Mouse (Mus musculus) CH12.LX (cell line): Measurements from ENCODE around the gene Fry. TPM values are rescaled to one million over a fixed set of nuclear protein-coding genes. Genes with fewer than 3 reads are reported as not detected.

Experiments
- DNase-seq: peaks from one replicate; pipeline ENCODE4 v3.0.0-alpha.2; 2013; ENCODE audit errors: extremely low read depth
- H3K27ac ChIP-seq: 2 replicates; pipeline ENCODE4 v1.5.1; 2012; ENCODE audit warnings: low read depth, mild to moderate bottlenecking, control low read depth, moderate library complexity; ENCODE audit not compliant: insufficient read depth
- H3K27me3 ChIP-seq: replicated peaks from 2 replicates; pipeline ENCODE3; 2012; ENCODE audit warnings: inconsistent platforms
- H3K36me3 ChIP-seq, 2 experiments: replicated peaks in 1 of 2; 2 replicates each; pipeline versions ENCODE3 to v1.6.1; 2012; ENCODE audit warnings: inconsistent platforms in 1 of 2, low read length in 1 of 2, mild to moderate bottlenecking in 1 of 2, mixed read lengths in 1 of 2, moderate library complexity in 1 of 2; ENCODE audit not compliant: control insufficient read depth in 1 of 2, insufficient read depth in 1 of 2
- H3K4me1 ChIP-seq, 2 experiments: 2 replicates each; pipeline ENCODE4 v1.6.1; 2012; ENCODE audit warnings: inconsistent platforms in 1 of 2, moderate library complexity in 1 of 2; ENCODE audit not compliant: insufficient read depth in 2 of 2, control insufficient read depth in 1 of 2
- H3K4me2 ChIP-seq: 2 replicates; pipeline ENCODE4 v1.6.1; 2012; ENCODE audit warnings: low read depth, mild to moderate bottlenecking, control low read depth; ENCODE audit not compliant: poor library complexity, insufficient read depth, severe bottlenecking
- H3K4me3 ChIP-seq, 3 experiments: fragments of 150-350 bp in 1 of 3; sonication (generic) in 1 of 3; replicated peaks in 1 of 3; 2 replicates each; pipeline versions ENCODE3 to v1.5.1; 2011 to 2012; ENCODE audit warnings: low read depth in 2 of 3, low read length in 2 of 3, mild to moderate bottlenecking in 2 of 3, moderate library complexity in 2 of 3, control low read depth in 1 of 3, improper control_type of control experiment in 1 of 3, inconsistent platforms in 1 of 3, mixed read lengths in 1 of 3; ENCODE audit not compliant: poor library complexity in 1 of 3
- H3K79me2 ChIP-seq: replicated peaks from 2 replicates; pipeline ENCODE4 v1.6.1; 2012; ENCODE audit warnings: mild to moderate bottlenecking, moderate library complexity; ENCODE audit not compliant: control insufficient read depth, poor library complexity, insufficient read depth, severe bottlenecking; ENCODE audit errors: extremely low read depth
- H3K9ac ChIP-seq: 2 replicates; pipeline ENCODE4 v1.6.1; 2012; ENCODE audit warnings: low read depth, mild to moderate bottlenecking, control low read depth, moderate library complexity; ENCODE audit not compliant: insufficient read depth
- H3K9me3 ChIP-seq: replicated peaks from 2 replicates; pipeline ENCODE3; 2012; ENCODE audit warnings: low read length, inconsistent platforms, mixed read lengths
- BHLHE40 ChIP-seq: IDR thresholded peaks from 2 replicates; pipeline ENCODE4 v1.6.1; 2011; ENCODE audit warnings: mild to moderate bottlenecking, low read depth, low read length, improper control_type of control experiment
- CHD1 ChIP-seq: IDR thresholded peaks from 2 replicates; pipeline ENCODE4 v1.6.1; 2012; ENCODE audit warnings: low read depth, low read length, improper control_type of control experiment, inconsistent platforms
- ELF1 ChIP-seq: IDR thresholded peaks from 2 replicates; pipeline ENCODE4 v1.6.1; 2014; ENCODE audit warnings: low read depth, mild to moderate bottlenecking, inconsistent platforms, low read length, improper control_type of control experiment
- ETS1 ChIP-seq: conservative IDR thresholded peaks from 2 replicates; pipeline ENCODE4 v1.6.1; 2012; ENCODE audit warnings: low read depth, mild to moderate bottlenecking, inconsistent platforms, low read length, improper control_type of control experiment, moderate library complexity
- IRF4 ChIP-seq: IDR thresholded peaks from 2 replicates; pipeline ENCODE4 v1.6.1; 2014; ENCODE audit warnings: low read depth, mild to moderate bottlenecking, inconsistent platforms, low read length, improper control_type of control experiment
- JUN ChIP-seq: IDR thresholded peaks from 2 replicates; pipeline ENCODE4 v1.6.1; 2011; ENCODE audit warnings: low read depth, mild to moderate bottlenecking, low read length, improper control_type of control experiment, moderate library complexity; ENCODE audit not compliant: insufficient read depth
- MAFK ChIP-seq: IDR thresholded peaks from 2 replicates; pipeline ENCODE4 v1.6.1; 2011; ENCODE audit warnings: low read length, improper control_type of control experiment; ENCODE audit not compliant: insufficient replicate concordance
- MEF2A ChIP-seq: IDR thresholded peaks from 2 replicates; pipeline ENCODE4 v1.6.1; 2014; ENCODE audit warnings: low read depth, mild to moderate bottlenecking, inconsistent platforms, low read length, improper control_type of control experiment, borderline replicate concordance
- MXI1 ChIP-seq: IDR thresholded peaks from 2 replicates; pipeline ENCODE4 v1.6.1; 2011; ENCODE audit warnings: mild to moderate bottlenecking, low read depth, low read length, improper control_type of control experiment
- MYC ChIP-seq: IDR thresholded peaks from 2 replicates; pipeline ENCODE4 v1.6.1; 2011; ENCODE audit warnings: low read depth, mild to moderate bottlenecking, improper control_type of control experiment, low read length
- NELFE ChIP-seq: IDR thresholded peaks from 2 replicates; pipeline ENCODE4 v1.6.1; 2011; ENCODE audit warnings: low read depth, low read length, improper control_type of control experiment
- SIN3A ChIP-seq: IDR thresholded peaks from 2 replicates; pipeline ENCODE4 v1.6.1; 2012; ENCODE audit warnings: low read length, improper control_type of control experiment, inconsistent platforms
- SMC3 ChIP-seq: IDR thresholded peaks from 2 replicates; pipeline ENCODE4 v1.6.1; 2011; ENCODE audit warnings: low read depth, low read length, improper control_type of control experiment
- TBP ChIP-seq: conservative IDR thresholded peaks from 2 replicates; pipeline ENCODE4 v1.6.1; 2011; ENCODE audit warnings: low read depth, low read length, improper control_type of control experiment
- TCF12 ChIP-seq: IDR thresholded peaks from 2 replicates; pipeline ENCODE4 v1.6.1; 2014; ENCODE audit warnings: low read depth, mild to moderate bottlenecking, inconsistent platforms, low read length, improper control_type of control experiment
- USF1 ChIP-seq: IDR thresholded peaks from 2 replicates; pipeline ENCODE4 v1.6.1; 2014; ENCODE audit warnings: low read depth, mild to moderate bottlenecking, inconsistent platforms, low read length, improper control_type of control experiment
- USF2 ChIP-seq: conservative IDR thresholded peaks from 2 replicates; pipeline ENCODE4 v1.6.1; 2011; ENCODE audit warnings: low read depth, low read length, improper control_type of control experiment
- ZC3H11A ChIP-seq: IDR thresholded peaks from 2 replicates; pipeline ENCODE4 v1.6.1; 2012; ENCODE audit warnings: low read depth, mild to moderate bottlenecking, inconsistent platforms, low read length, improper control_type of control experiment
- ZKSCAN1 ChIP-seq: IDR thresholded peaks from 2 replicates; pipeline ENCODE4 v1.6.1; 2012; ENCODE audit warnings: low read depth, inconsistent platforms, low read length, improper control_type of control experiment, borderline replicate concordance
- ZMIZ1 ChIP-seq: IDR thresholded peaks from 2 replicates; pipeline ENCODE4 v1.6.1; 2012; ENCODE audit warnings: low read depth, mild to moderate bottlenecking, inconsistent platforms, low read length, improper control_type of control experiment
- dilution Hi-C: fragments of 300-500 bp; cut with MboI; formaldehyde crosslinking; loops from 2 replicates; pipeline ENCODE4 v1.14.3; 2020; ENCODE audit warnings: low sequenced_read_pairs; ENCODE audit not compliant: extremely low pct_unique_long_range_greater_than_20kb, extremely low pct_ligation_motif_present
- in situ Hi-C: fragments of 300-500 bp; cut with MboI; formaldehyde crosslinking; loops from 3 replicates; pipeline ENCODE4 v1.14.3; 2019; ENCODE audit warnings: low sequenced_read_pairs, low pct_ligation_motif_present, low pct_unique_long_range_greater_than_20kb, mixed read lengths
- polyA plus RNA-seq: library from polyadenylated mRNA; unstranded; fragments of >175 nt; gene quantifications from 2 replicates; pipeline ENCODE4 v1.2.1, GENCODE M21; 2012; ENCODE audit warnings: low read depth; ENCODE audit not compliant: insufficient read length
- total RNA-seq, 2 experiments: library from RNA; depleted of rRNA; stranded (reverse); fragments of 300-350 nt in 1 of 2; fragments of >200 nt in 1 of 2; gene quantifications; 2 replicates each; pipeline ENCODE4 v1.2.3; 2012 to 2014

Fry gene
- total and polyA plus RNA-seq, 3 experiments: 0.34 to 0.80 (median 0.34) TPM

- no peak for TF ChIP-seq USF1
Measured at GRCm38 (mm10) chr5:150521937-150522866, 403.8 kb downstream of the Fry start, which contains the start of gene Brca2 (continued).

- Histone ChIP-seq H3K36me3 (peaks cover 6 to 14% of the 10 kb centered on the region in 2 experiments), H3K4me3 (peak overlapping the region; percentile 83 to 91 (median 88)), H3K9ac (peak overlapping the region; percentile 78), H3K4me2 (peak overlapping the region; percentile 93), H3K9me3 (no peaks in the 10 kb centered on the region), H3K27ac (0 out of 2 replicates have a peak overlapping the region, but pooled peaks have one; percentile 14), H3K27me3 (no peaks in the 10 kb centered on the region)
- DNase-seq: peak; percentile 23
- in situ Hi-C loops: no loop called here
- dilution Hi-C loops: no loop called here
- TF ChIP-seq TCF12 (no peak), ZKSCAN1 (no peak), ZC3H11A (no peak), SMC3 (no peak), CHD1 (no peak), MEF2A (no peak), MYC (no peak), TBP (no peak), JUN (no peak), MAFK (no peak), USF2 (no peak), SIN3A (no peak), ZMIZ1 (no peak), IRF4 (no peak), BHLHE40 (no peak), NELFE (no peak), MXI1 (no peak), ETS1 (no peak), ELF1 (no peak), USF1 (no peak)
- TF ChIP-seq, all 38 proteins: peak for 0
- Histone ChIP-seq H3K4me1 (peaks cover 5 to 18% of the 10 kb centered on the region in 2 experiments; a peak in 3 of 4 replicates), H3K79me2 (no peaks in the 10 kb centered on the region; the same call in 1 of the 2 replicates)
Measured at GRCm38 (mm10) chr5:150522867-150523234, 404.4 kb downstream of the Fry start.
